Mouse (Mus musculus): ENCODE results near the gene Polr2e. TPM values are rescaled to one million over a fixed set of nuclear protein-coding genes. Genes with fewer than 3 reads are reported as not detected.

Gene Polr2e
- polyA plus RNA-seq, 1 experiment from 2014 or later, result 141 TPM

DNA sequence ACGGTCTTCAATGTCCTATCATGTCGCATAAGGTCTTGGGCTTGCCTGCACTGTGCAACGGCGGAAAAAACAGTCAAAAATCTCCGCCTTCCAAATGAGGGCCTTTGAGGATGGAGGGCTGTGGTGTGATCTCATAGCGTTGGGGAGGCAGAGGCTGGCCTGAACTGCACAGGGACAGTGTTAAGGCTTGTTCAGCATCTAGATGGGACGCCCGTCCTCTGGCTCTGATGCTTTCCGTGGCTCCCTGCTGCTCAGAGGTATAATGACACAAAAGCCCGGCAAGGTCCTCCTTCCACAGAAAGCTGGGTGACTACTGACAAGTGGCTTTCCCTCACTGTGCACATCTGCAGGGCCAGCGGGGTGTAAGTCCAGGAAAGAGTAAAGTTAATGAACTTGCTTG, 19.4 kb downstream of the Polr2e start:
- Histone ChIP-seq H3K36me3 (0 out of 2 replicates have a peak, but pooled peaks cover 3% of the 10 kb centered on the region), H3K4me3 (0 out of 2 replicates have a peak overlapping the region, but pooled peaks have one; percentile 8), H3K9ac (0 out of 2 replicates have a peak overlapping the region, but pooled peaks have one; percentile 17), H3K27ac (replicated peaks) (no peak overlapping the region), H3K4me2 (peak overlapping the region; percentile 37), H3K27me3 (peaks cover 50% of the 10 kb centered on the region), H3K4me1 (replicated peaks) (peaks cover 9% of the 10 kb centered on the region; the same call in 1 of the 2 replicates), H3K9me3 (no peaks in the 10 kb centered on the region)
- 30% methylated on average over 11 of the region's 11 CpGs for WGBS
- no peak for ATAC-seq (ENCODE audit: low read depth)

DNA sequence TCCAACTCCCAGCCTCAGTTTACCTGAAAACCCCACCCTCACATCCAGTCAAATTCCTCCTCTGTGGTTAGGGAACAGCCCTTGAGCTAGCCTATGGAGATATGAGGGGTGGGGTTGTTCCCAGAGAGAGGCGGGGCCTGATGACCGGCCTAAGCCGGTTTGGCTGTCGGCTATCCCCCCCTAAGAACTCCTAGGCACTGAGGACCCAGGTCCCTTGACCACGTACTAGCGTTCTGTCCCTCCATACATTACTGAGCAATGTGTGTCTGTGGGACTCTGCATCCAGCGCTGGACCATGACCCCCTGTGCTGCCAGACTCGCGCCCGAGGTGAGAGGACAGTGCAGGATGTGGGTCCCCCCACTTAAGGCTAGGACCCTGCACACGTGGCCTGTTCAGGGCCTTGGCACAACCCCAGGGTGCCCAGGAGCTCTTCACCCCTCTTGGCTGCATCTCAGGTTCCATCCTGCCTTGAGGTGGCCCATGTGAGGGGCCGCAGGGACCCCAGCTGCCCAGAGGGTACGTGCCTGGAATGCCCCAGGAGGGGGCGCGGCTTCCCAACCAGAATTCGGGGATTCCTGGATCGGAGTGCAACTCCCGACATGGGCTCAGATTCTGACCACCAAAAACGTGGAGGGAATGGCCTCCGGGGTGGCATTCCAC, 20.0 kb downstream of the Polr2e start:
- ATAC-seq (ENCODE audit: low read depth), result no peak; the same call in 1 of the 2 replicates
- no peaks in the 10 kb centered on the region for H3K9me3 ChIP-seq
- peaks cover 9% of the 10 kb centered on the region; the same call in 1 of the 2 replicates for H3K4me1 ChIP-seq (replicated peaks)
- peak overlapping the region; percentile 37 for H3K4me2 ChIP-seq
- H3K27ac ChIP-seq (replicated peaks), result no peak overlapping the region
- WGBS, result 7% methylated on average over 20 of the region's 20 CpGs
- 0 out of 2 replicates have a peak overlapping the region, but pooled peaks have one; percentile 8 for H3K4me3 ChIP-seq
- H3K27me3 ChIP-seq, result peaks cover 56% of the 10 kb centered on the region
- H3K9ac ChIP-seq, result 0 out of 2 replicates have a peak overlapping the region, but pooled peaks have one; percentile 17
- 0 out of 2 replicates have a peak, but pooled peaks cover 8% of the 10 kb centered on the region for H3K36me3 ChIP-seq

DNA sequence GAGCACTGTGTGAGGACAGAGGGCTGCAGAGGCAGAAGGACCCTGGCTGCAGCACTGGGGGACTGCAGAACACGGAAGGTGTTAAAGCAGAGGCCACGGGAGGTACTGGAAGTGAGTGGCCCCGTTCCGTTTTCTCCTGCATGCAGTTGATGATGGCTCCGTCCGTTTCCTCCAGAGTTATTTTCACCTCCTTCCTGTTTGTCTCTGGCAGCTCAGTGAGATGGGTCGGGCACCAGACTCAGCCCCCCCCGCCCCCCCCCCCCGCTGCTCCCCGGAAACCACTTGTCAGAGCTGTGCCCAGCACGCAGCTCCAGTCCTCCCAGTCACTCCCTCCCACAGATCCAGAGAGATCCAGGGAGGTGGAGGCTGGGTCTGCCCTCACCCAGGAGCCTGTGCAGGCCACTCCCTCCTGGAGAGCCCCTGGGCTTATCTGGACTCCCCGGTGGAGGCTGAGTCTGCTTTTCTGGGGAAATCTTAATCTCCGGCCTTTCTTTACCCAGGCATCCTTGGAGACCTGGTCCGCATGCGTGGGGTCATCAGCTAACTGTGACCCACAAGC, 20.8 kb downstream of the Polr2e start:
- no peak overlapping the region for H3K9ac ChIP-seq
- 0 out of 2 replicates have a peak, but pooled peaks cover 8% of the 10 kb centered on the region for H3K36me3 ChIP-seq
- H3K9me3 ChIP-seq, result no peaks in the 10 kb centered on the region
- no peak overlapping the region for H3K27ac ChIP-seq (replicated peaks)
- no peak overlapping the region for H3K4me3 ChIP-seq
- peaks cover 9% of the 10 kb centered on the region; the same call in 1 of the 2 replicates for H3K4me1 ChIP-seq (replicated peaks)
- peaks cover 64% of the 10 kb centered on the region for H3K27me3 ChIP-seq
- 5% methylated on average over 15 of the region's 15 CpGs for WGBS
- H3K4me2 ChIP-seq, result peak overlapping the region; percentile 21; the same call in 1 of the 2 replicates
- no peak for ATAC-seq (ENCODE audit: low read depth)

DNA sequence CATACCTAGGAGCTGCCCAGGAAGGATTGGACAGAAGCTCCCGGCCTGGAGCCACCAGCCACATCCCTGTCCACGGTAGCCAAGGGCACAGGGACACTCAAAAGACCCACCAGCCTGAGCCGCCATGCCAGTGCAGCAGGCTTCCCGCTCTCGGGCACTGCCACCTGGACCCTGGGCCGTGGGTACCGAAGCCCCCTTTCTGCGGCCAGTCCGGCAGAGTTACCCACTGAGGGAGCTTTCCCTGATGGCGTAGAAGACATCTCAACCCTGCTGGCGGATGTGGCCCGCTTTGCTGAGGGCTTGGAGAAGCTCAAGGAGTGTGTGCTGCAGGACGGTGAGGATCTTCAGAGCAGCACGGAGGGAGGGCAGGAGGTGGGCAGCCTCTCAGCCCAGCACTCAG, 21.8 kb downstream of the Polr2e start:
- Histone ChIP-seq H3K9me3 (no peaks in the 10 kb centered on the region), H3K36me3 (peaks cover 17% of the 10 kb centered on the region; the same call in 1 of the 2 replicates), H3K4me3 (no peak overlapping the region), H3K27ac (replicated peaks) (no peak overlapping the region), H3K27me3 (peaks cover 74% of the 10 kb centered on the region), H3K9ac (no peak overlapping the region), H3K4me1 (replicated peaks) (peaks cover 9% of the 10 kb centered on the region; the same call in 1 of the 2 replicates), H3K4me2 (no peak overlapping the region)
- ATAC-seq (ENCODE audit: low read depth), result no peak
- WGBS, result 82% methylated on average over 14 of the region's 14 CpGs

DNA sequence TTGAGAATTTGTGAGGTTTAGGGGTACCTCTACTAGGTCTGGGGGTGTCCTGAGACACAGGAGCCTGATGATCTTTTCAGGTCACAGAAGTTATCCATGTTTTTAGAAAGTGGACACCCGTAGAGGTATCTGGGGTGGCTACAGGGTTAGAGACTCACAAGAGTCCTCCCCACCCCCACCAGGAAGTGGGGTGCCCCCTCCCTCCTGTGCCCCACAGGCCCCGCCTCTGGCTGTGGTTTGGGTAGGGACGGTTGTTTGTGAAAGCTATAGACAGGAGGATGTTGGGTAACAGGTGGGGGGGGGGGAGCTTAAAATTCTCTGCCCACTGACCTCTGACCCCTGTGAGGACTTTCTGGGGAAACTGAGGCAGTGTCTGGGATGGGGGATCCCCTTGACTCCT, 22.2 kb downstream of the Polr2e start:
- Histone ChIP-seq H3K4me1 (replicated peaks) (peaks cover 9% of the 10 kb centered on the region; the same call in 1 of the 2 replicates), H3K27ac (replicated peaks) (no peak overlapping the region), H3K27me3 (peaks cover 78% of the 10 kb centered on the region), H3K9ac (no peak overlapping the region), H3K4me3 (no peak overlapping the region), H3K9me3 (no peaks in the 10 kb centered on the region), H3K36me3 (peaks cover 21% of the 10 kb centered on the region; the same call in 1 of the 2 replicates), H3K4me2 (no peak overlapping the region)
- 65% methylated on average over 3 of the region's 3 CpGs for WGBS
- no peak for ATAC-seq (ENCODE audit: low read depth)

DNA sequence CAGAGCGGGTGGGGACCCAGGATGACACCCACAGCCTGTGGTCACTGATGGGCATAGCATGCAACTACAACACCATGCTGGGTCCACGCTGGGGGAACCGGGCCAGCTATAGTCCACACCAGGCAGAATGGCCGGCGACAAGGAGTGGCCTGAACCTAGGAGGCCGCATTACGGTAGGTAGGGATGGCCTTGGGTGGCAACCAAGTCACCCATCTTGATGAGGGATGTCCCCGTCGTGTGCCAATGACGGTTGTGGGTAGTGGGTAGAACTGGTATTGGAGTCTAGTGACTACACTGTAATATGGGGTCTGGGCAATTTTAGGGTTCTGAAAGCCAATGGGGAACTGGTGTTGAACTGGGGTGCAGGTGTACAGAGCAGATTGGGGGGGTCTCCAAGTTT, 22.7 kb downstream of the Polr2e start:
- WGBS, result 89% methylated on average over 10 of the region's 10 CpGs
- H3K4me3 ChIP-seq, result no peak overlapping the region
- H3K9me3 ChIP-seq, result no peaks in the 10 kb centered on the region
- peaks cover 9% of the 10 kb centered on the region; the same call in 1 of the 2 replicates for H3K4me1 ChIP-seq (replicated peaks)
- H3K9ac ChIP-seq, result no peak overlapping the region
- peaks cover 26% of the 10 kb centered on the region for H3K36me3 ChIP-seq
- H3K27me3 ChIP-seq, result peaks cover 83% of the 10 kb centered on the region
- no peak for ATAC-seq (ENCODE audit: low read depth)
- H3K27ac ChIP-seq (replicated peaks), result no peak overlapping the region
- no peak overlapping the region for H3K4me2 ChIP-seq

DNA sequence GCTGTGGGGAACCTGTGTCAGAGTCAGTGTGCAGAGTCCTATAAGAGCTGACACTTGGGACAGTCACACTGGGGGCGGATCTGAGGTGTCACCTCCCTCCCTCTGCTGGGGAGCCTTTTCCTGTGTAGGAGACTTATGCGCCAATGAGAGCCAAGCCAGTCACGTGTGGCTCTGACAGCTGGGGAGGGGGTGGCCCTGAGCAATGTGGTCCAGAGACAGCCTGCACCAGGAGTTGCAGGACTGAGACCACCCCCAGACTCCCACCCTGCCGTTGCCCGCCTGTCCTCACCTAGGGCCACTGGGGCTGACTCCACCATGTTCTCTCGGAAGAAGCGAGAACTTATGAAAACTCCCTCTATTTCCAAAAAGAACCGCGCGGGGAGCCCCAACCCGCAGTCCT, 23.1 kb downstream of the Polr2e start, which contains the start of gene Arhgap45:
Gene Arhgap45, plus strand, starts transcription at position 143 of the 400 bp plus-strand sequence.
- no peak for ATAC-seq (ENCODE audit: low read depth)
- Histone ChIP-seq H3K27ac (replicated peaks) (no peak within 1 kb of the TSS), H3K27me3 (peaks cover 87% of the 10 kb centered on the region), H3K9me3 (no peaks in the 10 kb centered on the region), H3K4me1 (replicated peaks) (peaks cover 9% of the 10 kb centered on the region; the same call in 1 of the 2 replicates), H3K9ac (no peak within 1 kb of the TSS), H3K4me2 (no peak within 1 kb of the TSS), H3K4me3 (no peak within 1 kb of the TSS), H3K36me3 (peaks cover 30% of the 10 kb centered on the region)
- 66% methylated on average over 11 of the region's 11 CpGs for WGBS

DNA sequence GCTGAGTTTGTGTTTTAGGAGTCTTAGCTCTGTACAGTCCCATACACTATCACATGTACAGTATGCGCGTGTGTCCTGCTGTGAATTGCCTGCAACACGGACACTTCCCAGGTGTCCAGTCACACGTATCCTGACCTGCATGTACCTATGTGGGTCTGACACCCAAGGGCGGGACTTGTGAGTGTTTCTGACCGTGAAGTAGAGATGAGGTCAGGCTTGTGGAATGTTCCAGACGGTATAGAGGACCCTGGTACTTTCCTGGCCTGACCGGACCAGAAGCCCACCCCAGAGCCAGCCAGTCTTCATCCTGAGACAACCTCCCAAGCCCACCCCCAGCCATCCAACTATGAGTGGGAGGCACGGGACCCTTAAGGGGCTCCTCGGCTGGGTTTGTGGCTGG, 24.0 kb downstream of the Polr2e start:
- H3K27me3 ChIP-seq, result peaks cover 93% of the 10 kb centered on the region
- no peak overlapping the region for H3K4me2 ChIP-seq
- 79% methylated on average over 10 of the region's 10 CpGs for WGBS
- H3K27ac ChIP-seq (replicated peaks), result no peak overlapping the region
- no peak overlapping the region for H3K9ac ChIP-seq
- H3K36me3 ChIP-seq, result peaks cover 39% of the 10 kb centered on the region
- H3K4me1 ChIP-seq (replicated peaks), result peaks cover 9% of the 10 kb centered on the region; the same call in 1 of the 2 replicates
- peaks cover 9% of the 10 kb centered on the region for H3K9me3 ChIP-seq
- no peak overlapping the region for H3K4me3 ChIP-seq
- no peak for ATAC-seq (ENCODE audit: low read depth)

DNA sequence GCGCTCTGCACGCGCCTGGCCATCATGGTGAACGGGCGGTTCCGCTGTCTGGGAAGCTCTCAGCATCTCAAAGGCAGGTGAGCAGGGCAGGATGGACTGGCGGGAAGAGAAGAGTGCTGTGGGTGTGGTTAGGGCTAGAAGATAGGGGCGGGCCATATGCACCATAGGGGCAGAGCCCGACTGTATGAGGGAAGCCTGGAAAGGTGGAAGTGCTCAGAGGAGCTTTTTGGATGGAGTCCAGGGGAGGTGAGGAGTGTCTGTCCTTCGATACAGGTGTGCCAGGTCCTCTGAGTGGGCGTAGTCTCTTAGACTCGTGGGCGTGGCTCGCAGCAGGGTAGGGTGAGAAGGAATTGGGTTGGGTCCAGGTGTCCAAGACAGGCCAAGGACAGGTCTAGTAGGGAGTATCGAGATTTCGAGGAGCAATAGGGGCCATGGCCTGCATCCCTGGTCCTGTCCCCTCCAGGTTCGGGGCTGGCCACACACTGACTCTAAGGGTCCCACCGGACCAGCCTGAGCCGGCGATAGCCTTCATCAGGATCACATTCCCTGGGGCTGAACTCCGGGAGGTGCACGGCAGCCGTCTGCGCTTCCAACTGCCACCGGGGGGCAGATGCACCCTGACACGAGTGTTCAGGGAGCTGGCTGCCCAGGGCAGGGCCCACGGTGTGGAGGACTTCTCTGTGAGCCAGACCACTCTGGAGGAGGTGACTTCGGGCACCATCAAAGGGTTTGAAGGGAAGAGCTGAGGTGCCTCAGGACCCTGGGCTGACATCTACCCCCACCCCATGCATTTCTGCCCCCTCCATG, 24.9 kb downstream of the Polr2e start:
- WGBS, result 23% methylated on average over 28 of the region's 28 CpGs
- no peak overlapping the region for H3K9ac ChIP-seq
- H3K9me3 ChIP-seq, result peaks cover 18% of the 10 kb centered on the region
- H3K27me3 ChIP-seq, result peaks cover 84% of the 10 kb centered on the region
- no peak overlapping the region for H3K27ac ChIP-seq (replicated peaks)
- peaks cover 48% of the 10 kb centered on the region for H3K36me3 ChIP-seq
- H3K4me3 ChIP-seq, result no peak overlapping the region
- H3K4me2 ChIP-seq, result no peak overlapping the region
- no peak for ATAC-seq (ENCODE audit: low read depth)
- peaks cover 7% of the 10 kb centered on the region; the same call in 1 of the 2 replicates for H3K4me1 ChIP-seq (replicated peaks)

DNA sequence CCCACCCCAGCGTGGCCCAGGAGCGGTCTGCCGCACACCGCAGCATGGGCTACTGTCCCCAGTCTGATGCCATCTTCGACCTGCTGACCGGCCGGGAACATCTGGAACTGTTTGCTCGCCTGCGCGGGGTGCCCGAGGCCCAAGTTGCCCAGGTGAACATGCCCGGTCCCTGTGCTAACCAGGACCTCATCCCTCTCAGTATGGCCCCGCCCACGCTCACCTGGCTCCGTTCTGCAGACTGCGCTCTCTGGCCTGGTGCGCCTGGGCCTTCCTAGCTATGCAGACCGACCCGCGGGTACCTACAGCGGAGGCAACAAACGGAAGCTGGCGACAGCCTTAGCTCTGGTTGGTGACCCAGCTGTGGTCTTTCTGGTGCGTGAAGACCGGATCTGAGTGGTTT, 26.0 kb downstream of the Polr2e start:
- H3K4me3 ChIP-seq, result no peak overlapping the region
- H3K27me3 ChIP-seq, result peaks cover 73% of the 10 kb centered on the region
- H3K27ac ChIP-seq (replicated peaks), result no peak overlapping the region
- no peak overlapping the region for H3K9ac ChIP-seq
- H3K4me1 ChIP-seq (replicated peaks), result no peaks in the 10 kb centered on the region
- H3K9me3 ChIP-seq, result peaks cover 20% of the 10 kb centered on the region
- H3K36me3 ChIP-seq, result peaks cover 59% of the 10 kb centered on the region
- no peak overlapping the region for H3K4me2 ChIP-seq
- WGBS, result 31% methylated on average over 25 of the region's 25 CpGs
- no peak for ATAC-seq (ENCODE audit: low read depth)

DNA sequence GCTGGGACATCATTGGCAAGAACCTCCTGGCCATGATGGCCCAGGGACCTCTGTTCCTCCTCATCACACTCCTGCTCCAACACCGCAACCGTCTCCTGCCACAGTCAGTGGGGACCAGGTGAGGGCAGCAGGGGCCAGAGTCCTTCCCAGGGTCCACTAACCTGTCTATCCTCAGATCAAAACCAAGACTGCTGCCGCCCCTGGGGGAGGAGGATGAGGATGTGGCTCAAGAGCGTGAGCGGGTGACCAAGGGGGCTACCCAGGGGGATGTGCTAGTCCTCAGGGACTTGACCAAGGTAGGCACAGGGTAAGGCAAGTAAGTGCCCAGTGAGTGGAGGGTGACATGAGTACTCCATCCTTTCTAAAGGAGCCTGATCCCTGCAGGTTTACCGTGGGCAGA, 27.9 kb downstream of the Polr2e start:
- peaks cover 70% of the 10 kb centered on the region for H3K36me3 ChIP-seq
- H3K9me3 ChIP-seq, result peaks cover 20% of the 10 kb centered on the region
- H3K9ac ChIP-seq, result no peak overlapping the region
- ATAC-seq (ENCODE audit: low read depth), result no peak
- H3K4me1 ChIP-seq (replicated peaks), result no peaks in the 10 kb centered on the region
- WGBS, result 87% methylated on average over 6 of the region's 6 CpGs
- H3K27me3 ChIP-seq, result peaks cover 60% of the 10 kb centered on the region
- no peak overlapping the region for H3K4me2 ChIP-seq
- H3K27ac ChIP-seq (replicated peaks), result no peak overlapping the region
- H3K4me3 ChIP-seq, result no peak overlapping the region
